Mouse (Mus musculus): ENCODE results near the gene Frem3. TPM values are rescaled to one million over a fixed set of nuclear protein-coding genes. Genes with fewer than 3 reads are reported as not detected.

Gene Frem3
- total RNA-seq (2023): not detected in 2 replicates

DNA sequence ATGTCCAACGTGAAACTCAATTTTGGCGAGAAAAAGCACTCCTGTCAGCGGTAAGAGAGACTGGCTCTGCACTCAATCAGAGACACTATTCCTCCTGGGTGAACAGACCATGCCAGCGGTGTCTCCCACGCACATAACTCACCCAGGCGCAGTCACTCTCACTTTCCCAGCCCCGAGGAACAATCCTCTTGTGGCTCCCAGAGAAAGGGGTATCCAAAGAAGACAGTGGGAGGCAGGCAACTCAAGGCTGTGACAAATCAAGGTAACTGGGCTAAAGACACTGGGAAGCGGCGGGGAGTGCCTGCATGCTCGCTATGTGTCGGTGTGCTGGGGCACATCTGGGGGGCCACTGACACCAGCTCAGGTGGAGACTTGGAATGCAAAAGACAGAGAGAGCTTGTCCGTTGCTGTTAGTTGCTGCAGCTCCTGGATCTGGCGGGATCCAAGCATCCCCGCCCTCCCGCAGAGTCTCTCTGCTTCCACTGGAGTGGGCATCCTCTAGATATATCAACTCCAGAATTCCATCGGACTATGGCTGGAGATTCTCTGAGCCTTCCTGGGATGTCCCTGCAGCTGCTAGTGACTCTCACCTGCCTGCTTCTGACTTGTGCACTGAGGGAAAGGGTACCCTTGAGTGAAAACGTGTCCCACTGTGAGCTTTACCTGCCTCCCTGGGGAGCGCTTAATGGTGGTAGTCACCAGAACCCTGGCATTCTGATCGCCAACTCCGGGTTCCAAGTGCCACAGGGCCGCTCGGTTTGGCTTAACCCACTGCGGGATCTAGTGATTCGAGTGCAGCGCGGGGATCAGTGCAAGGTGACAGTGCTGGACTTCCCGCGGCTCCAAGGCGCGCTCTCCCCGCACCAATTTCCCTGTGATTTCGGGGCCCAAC, at the start of gene Frem3:
Gene Frem3 (plus strand): TSS at position 532 of the 892 bp plus-strand sequence.

DNA sequence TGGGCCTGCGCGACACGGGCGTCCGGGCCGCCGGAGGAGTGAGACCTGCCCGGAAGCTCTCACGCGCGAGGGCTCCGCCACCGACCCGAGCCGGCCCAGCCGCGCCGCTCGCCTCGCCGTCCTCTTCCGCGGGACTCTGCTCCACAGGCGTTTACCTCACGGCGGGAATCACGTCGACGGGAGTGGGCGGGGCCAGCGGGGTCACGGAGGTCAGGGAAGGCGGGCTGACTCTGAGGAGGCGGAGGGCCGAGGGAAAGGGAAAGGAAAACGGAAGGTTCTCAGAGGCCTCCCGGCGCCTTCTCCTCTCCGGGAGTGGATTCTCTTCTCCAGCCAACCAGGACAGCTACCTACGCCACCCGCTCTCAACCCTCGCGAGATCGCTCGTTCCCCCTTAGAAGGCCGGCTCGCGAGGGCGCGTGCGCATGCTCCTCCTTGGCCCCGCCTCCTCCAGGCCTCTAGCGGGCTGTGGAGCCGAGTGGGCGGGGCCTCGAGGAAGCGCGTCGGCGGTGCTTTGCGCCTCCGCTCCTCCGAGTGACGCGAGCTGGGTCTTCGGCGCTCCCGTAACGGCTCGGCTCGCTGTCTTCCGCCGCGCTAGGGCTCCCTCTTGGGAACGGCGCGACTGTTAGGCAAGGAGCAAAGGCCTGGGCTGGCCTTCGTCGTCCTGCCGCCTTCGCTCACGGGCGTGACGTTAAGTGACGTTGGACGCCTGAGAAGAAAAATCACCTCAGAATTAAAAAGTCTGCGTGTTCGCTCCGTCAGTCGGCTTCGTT, 128.5 kb downstream of the Frem3 start, which contains the start of gene Smarca5:
Gene Smarca5 (minus strand): TSS at position 343 of the 770 bp plus-strand sequence.

Other genes starting within 250 kb of the Frem3 start
- gene Gypa, start 117.3 kb upstream of the Frem3 start, total RNA-seq (2023): 0.51 and 1.3 TPM in 2 replicates
- 86.8 and 121 TPM in 2 replicates for gene Smarca5, start 128.4 kb downstream of the Frem3 start, total RNA-seq (2023)

Data from neutrophil, adult 65 days (primary cell).